Mouse (Mus musculus): ENCODE data around the gene Rftn2. TPM values are rescaled to one million over a fixed set of nuclear protein-coding genes. Genes with fewer than 3 reads are reported as not detected.
A peak's percentile ranks its signal among the peaks of the same experiment; 100 is the strongest.

Rftn2 gene
- total RNA-seq (2017) = 1.4 to 3.1 TPM (median 2.7 TPM) in 3 replicates

- ATAC-seq (replicated peaks; ENCODE audit: insufficient number of reproducible peaks, low FRiP score, low TSS enrichment, poor library complexity, severe bottlenecking) = no peak
Observed at GRCm38 (mm10) chr1:55226011-55226857, at the start of gene Rftn2. Rftn2 (minus strand) TSS chr1:55226782.

- no peak for ATAC-seq (replicated peaks; ENCODE audit: insufficient number of reproducible peaks, low FRiP score, low TSS enrichment, poor library complexity, severe bottlenecking)
Observed at GRCm38 (mm10) chr1:55265447-55265846, 38.9 kb upstream of the Rftn2 start.

GRCm38 (mm10) chr1:55264385-55264784 is 37.8 kb upstream of the Rftn2 start:
- ATAC-seq (replicated peaks; ENCODE audit: insufficient number of reproducible peaks, low FRiP score, low TSS enrichment, poor library complexity, severe bottlenecking) = no peak

GRCm38 (mm10) chr1:55246374-55246773 is 19.8 kb upstream of the Rftn2 start:
- no peak for ATAC-seq (replicated peaks; ENCODE audit: insufficient number of reproducible peaks, low FRiP score, low TSS enrichment, poor library complexity, severe bottlenecking)

- 0 out of 2 replicates have a peak, but pooled peaks have one; percentile 46 for ATAC-seq (replicated peaks; ENCODE audit: insufficient number of reproducible peaks, low FRiP score, low TSS enrichment, poor library complexity, severe bottlenecking)
Observed at GRCm38 (mm10) chr1:55239237-55239636, 12.7 kb upstream of the Rftn2 start.

- no peak for ATAC-seq (replicated peaks; ENCODE audit: insufficient number of reproducible peaks, low FRiP score, low TSS enrichment, poor library complexity, severe bottlenecking)
Observed at GRCm38 (mm10) chr1:55238496-55238895, 11.9 kb upstream of the Rftn2 start.

- ATAC-seq (replicated peaks; ENCODE audit: insufficient number of reproducible peaks, low FRiP score, low TSS enrichment, poor library complexity, severe bottlenecking) = peak; percentile 10
Observed at GRCm38 (mm10) chr1:55237643-55238161, 11.1 kb upstream of the Rftn2 start.

- ATAC-seq (replicated peaks; ENCODE audit: insufficient number of reproducible peaks, low FRiP score, low TSS enrichment, poor library complexity, severe bottlenecking) = peak; percentile 82
Observed at GRCm38 (mm10) chr1:55236890-55237642, 10.5 kb upstream of the Rftn2 start, which contains the start of gene Mars2. Mars2 (plus strand) TSS chr1:55237177.

- ATAC-seq (replicated peaks; ENCODE audit: insufficient number of reproducible peaks, low FRiP score, low TSS enrichment, poor library complexity, severe bottlenecking) = no peak
Observed at GRCm38 (mm10) chr1:55236487-55236886, 9.9 kb upstream of the Rftn2 start.

- no peak for ATAC-seq (replicated peaks; ENCODE audit: insufficient number of reproducible peaks, low FRiP score, low TSS enrichment, poor library complexity, severe bottlenecking)
Observed at GRCm38 (mm10) chr1:55234910-55235520, 8.4 kb upstream of the Rftn2 start.

GRCm38 (mm10) chr1:55228256-55228884 is 1.8 kb upstream of the Rftn2 start:
- ATAC-seq (replicated peaks; ENCODE audit: insufficient number of reproducible peaks, low FRiP score, low TSS enrichment, poor library complexity, severe bottlenecking) = no peak

- no peak for ATAC-seq (replicated peaks; ENCODE audit: insufficient number of reproducible peaks, low FRiP score, low TSS enrichment, poor library complexity, severe bottlenecking)
Observed at GRCm38 (mm10) chr1:55227376-55227775, 794 bp upstream of the Rftn2 start.

- ATAC-seq (replicated peaks; ENCODE audit: insufficient number of reproducible peaks, low FRiP score, low TSS enrichment, poor library complexity, severe bottlenecking) = no peak
Observed at GRCm38 (mm10) chr1:55225398-55225797, 1.2 kb downstream of the Rftn2 start.

- no peak for ATAC-seq (replicated peaks; ENCODE audit: insufficient number of reproducible peaks, low FRiP score, low TSS enrichment, poor library complexity, severe bottlenecking)
Observed at GRCm38 (mm10) chr1:55224111-55224510, 2.5 kb downstream of the Rftn2 start.

- ATAC-seq (replicated peaks; ENCODE audit: insufficient number of reproducible peaks, low FRiP score, low TSS enrichment, poor library complexity, severe bottlenecking) = no peak
Observed at GRCm38 (mm10) chr1:55223026-55223425, 3.6 kb downstream of the Rftn2 start.

- no peak for ATAC-seq (replicated peaks; ENCODE audit: insufficient number of reproducible peaks, low FRiP score, low TSS enrichment, poor library complexity, severe bottlenecking)
Observed at GRCm38 (mm10) chr1:55221352-55221751, 5.2 kb downstream of the Rftn2 start.

- no peak for ATAC-seq (replicated peaks; ENCODE audit: insufficient number of reproducible peaks, low FRiP score, low TSS enrichment, poor library complexity, severe bottlenecking)
Observed at GRCm38 (mm10) chr1:55217191-55217590, 9.4 kb downstream of the Rftn2 start.

- ATAC-seq (replicated peaks; ENCODE audit: insufficient number of reproducible peaks, low FRiP score, low TSS enrichment, poor library complexity, severe bottlenecking) = peak; percentile 96
Observed at GRCm38 (mm10) chr1:55215185-55215813, 11.3 kb downstream of the Rftn2 start.
